Mouse (Mus musculus) lung, postnatal 4 days (tissue): ENCODE results near the gene Ier3.
A peak's percentile ranks its signal among the peaks of the same experiment; 100 is the strongest.

Experiments
- DNase-seq, 2 experiments: peaks; one replicate each; pipeline ENCODE4 v3.0.0; 2021

Gene Ier3

DNA sequence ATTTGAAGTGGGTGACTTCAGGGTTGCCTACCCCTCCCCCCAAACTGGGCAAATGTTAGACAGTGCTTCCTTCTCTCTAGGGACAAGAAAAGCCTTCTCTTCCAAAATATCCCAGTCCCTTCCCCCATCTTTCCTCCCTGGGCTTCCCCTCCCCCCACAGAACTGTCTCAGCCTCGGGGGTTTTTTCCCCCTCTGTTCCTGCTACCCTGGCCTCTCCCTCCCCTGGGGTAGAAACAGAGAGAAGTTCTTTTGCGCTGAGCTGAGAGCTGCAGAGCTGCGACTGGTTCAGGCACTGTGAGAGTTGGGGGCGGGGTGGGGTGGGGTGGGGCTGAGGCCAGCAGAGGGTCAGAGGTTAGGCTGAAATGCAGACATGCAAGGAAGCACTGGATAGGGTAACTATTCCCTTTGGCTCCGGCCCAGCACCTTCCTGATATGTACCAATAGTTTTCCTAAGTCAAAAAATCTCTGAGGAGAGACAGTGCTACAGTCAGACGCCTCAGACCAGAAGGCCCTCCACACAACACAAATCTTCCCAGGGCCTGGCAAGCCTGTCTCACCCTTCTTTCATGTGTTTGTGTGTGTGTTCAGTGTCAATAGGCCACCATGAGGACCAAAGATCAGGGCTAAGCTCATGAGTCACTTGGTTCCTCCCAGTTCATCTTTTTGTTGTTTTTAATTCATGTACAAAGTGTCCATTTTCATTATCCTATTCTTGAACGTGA is 48.0 kb downstream of the Ier3 start:
- DNase-seq, result peak; percentile 57 to 66

DNA sequence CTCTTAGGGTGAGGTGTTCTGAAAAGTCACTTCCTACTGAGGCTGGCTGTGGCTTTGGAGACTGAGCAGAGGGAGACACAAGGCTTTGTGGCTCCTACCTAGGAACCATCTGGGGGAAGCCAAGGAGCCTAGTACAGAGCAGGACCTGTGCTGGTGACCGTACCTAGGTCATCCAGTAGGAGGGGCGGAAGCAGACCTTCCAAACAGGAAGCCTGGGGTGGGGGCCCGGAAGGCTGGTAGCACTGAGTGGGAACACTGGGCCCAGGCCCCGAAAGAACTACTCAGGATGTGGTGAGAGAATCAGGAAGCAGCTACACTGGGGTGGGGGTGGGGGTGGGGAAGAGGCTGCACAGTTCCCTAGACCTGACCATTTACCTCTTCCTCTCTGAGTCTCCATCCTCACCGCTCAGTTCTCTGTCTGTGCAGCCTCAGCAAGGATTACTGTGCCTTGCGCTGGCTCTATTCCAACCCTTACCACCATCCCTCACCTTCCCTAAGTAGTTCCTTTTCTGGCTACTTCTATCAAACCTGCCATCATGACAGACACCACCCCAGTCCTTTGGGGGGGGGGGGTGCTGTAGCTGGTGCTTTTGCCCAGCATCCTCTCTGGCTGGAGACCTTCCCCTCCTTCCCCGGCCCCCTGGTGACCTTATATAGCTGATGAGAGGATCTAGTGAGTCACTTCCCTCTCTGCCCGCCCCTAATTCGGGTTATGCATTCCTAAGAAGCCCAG is 48.8 kb downstream of the Ier3 start:
- peak; percentile 84 to 90 for DNase-seq

DNA sequence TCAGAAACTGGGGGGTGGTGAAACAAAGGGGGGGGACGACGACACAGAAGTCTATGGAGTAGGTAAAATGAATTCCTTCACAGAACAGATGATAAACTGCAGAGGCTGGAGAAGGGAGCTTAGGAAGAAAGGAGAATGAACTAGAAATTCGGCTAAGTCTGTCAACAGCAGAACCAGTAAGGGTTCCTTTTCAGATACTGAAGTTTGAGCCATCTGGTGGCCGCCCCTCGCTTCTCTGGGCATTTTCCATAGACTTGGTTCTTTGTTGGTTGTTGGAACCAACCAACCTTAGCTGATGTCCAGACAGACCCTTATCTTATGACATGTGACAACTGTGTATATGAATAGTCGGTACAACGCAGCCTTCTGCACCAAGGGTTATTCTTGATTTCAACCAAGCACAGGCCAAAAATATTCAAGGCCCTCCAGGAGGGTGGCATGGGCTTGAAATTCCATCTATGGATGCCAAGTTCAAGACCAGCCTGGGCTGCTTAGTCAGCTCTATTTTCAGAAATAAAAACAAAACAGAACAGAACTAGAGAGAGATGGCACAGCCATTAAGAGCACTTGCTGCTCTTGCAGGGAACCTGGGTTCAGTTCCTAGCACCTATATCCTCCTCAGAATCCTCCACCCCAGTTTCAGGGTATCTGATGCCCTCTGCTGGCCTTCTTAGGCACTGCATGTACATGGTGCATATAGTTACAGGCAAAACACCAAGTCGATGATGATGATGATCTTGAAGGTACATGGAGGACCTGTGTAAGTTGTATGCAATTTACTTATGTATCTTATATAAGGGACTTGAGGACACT is 49.6 kb downstream of the Ier3 start:
- peak in 1 of 2 experiments; percentile 62 for DNase-seq
